In the genomic region with DNA sequence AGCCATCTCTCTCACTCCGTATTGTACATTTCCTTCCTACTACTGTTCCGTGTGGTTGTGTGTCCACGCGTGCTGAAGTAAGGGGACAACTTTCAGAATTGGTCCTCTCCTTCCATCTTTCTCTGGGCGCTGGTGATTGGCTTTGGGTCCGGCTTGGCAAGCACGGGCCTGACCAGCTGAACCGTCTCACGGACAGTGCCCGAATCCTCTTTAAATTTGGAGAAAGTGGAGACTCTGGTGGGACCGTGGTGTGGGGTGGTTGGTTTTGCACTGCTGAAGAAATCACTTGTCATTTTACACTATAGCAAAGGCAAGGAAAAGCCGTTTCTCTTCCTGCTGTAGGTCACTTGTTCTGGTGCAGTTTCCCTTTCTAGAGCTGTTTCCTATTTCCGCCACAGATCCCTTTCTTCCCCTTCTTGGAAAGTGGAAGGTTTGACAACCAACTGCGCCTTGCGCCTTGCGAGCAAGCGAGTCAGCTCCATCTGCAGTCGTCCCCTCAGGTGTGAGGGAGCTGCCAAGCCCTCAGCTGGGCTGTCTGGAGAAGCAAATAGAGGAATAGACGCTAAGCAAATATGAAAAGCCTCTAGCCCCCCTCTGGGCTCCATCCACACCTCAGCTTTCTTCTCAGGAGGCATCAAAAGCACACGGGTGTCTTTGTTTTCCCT, we compare ENCODE assay signal across 14 mouse cellular contexts.
A peak's percentile ranks its signal among the peaks of the same experiment; 100 is the strongest.
DNase-seq lines count a peak whose midpoint lies in the region; ATAC-seq and TF ChIP-seq lines count a peak whose summit lies in the region.
"Had no signal": no experiment of that assay in that cellular context is flagged by ENCODE, and none has a peak within 500 bp of the region (broad histone marks: within the 10 kb centered on the region; RNA-seq: fewer than 3 reads in every experiment).

No protein-coding gene starts in this region.

- no peaks in the 10 kb centered on the region for H3K36me3 ChIP-seq in forebrain, embryonic 11.5 days (ENCODE audit: control insufficient read depth, insufficient read depth, low read length)
- no peaks in the 10 kb centered on the region for H3K36me3 ChIP-seq in hindbrain, postnatal 0 days (ENCODE audit: insufficient read depth, low read length)
- H3K36me3 ChIP-seq: embryonic facial prominence, embryonic 15.5 days; liver, embryonic 13.5 days had no signal

- 0 out of 2 replicates have a peak overlapping the region, but pooled peaks have one; percentile 1 for H3K27ac ChIP-seq in forebrain, embryonic 11.5 days (ENCODE audit: low read depth, low read length)
- H3K27ac ChIP-seq in hindbrain, postnatal 0 days = peak overlapping the region; percentile 15; the same call in 1 of the 2 replicates
- H3K27ac ChIP-seq: embryonic facial prominence, embryonic 15.5 days; liver, embryonic 13.5 days; stomach, postnatal 0 days had no signal

- H3K4me1 ChIP-seq in forebrain, embryonic 11.5 days (replicated peaks; ENCODE audit: control insufficient read depth, insufficient read depth, low read length) = peaks cover 31% of the 10 kb centered on the region
- H3K4me1 ChIP-seq in hindbrain, postnatal 0 days (ENCODE audit: insufficient read depth, low read length) = peaks cover 51% of the 10 kb centered on the region

- TF ChIP-seq CTCF in hindbrain, postnatal 0 days (IDR thresholded peaks at IDR 0.05; ENCODE audit: low read depth) = no peak

- H3K4me3 ChIP-seq in forebrain, embryonic 11.5 days (ENCODE audit: low read depth, low read length) = no peak overlapping the region
- H3K4me3 ChIP-seq in hindbrain, postnatal 0 days (ENCODE audit: low read length) = no peak overlapping the region
- H3K4me3 ChIP-seq: embryonic facial prominence, embryonic 15.5 days; liver, embryonic 13.5 days had no signal

- DNase-seq in left cerebral cortex, postnatal 4 days = peak; percentile 36
- no peak for DNase-seq in left cerebral cortex, postnatal 14 days (ENCODE audit: low spot score in 2 of 2)
- DNase-seq in cerebellum, postnatal 10 days = peak; percentile 70 to 80
- no peak for DNase-seq in forebrain, embryonic 11.5 days (ENCODE audit: low spot score)
- DNase-seq in hindbrain, postnatal 0 days (ENCODE audit: low spot score) = no peak
- no peak for DNase-seq in urinary bladder, postnatal 14 days (ENCODE audit: low spot score)
- no peak for DNase-seq in adrenal gland, adult (ENCODE audit: inconsistent age in 2 of 2, low spot score in 1 of 2)
- DNase-seq: kidney, adult 18-20 months; liver, embryonic 13.5 days; lung, postnatal 4 days; spleen, adult 18-20 months had no signal

- H3K9ac ChIP-seq in forebrain, embryonic 11.5 days (ENCODE audit: low read length) = no peak overlapping the region
- H3K9ac ChIP-seq in hindbrain, postnatal 0 days (replicated peaks; ENCODE audit: low read length) = no peak overlapping the region
- H3K9ac ChIP-seq: embryonic facial prominence, embryonic 15.5 days; liver, embryonic 13.5 days had no signal

- WGBS in forebrain, embryonic 11.5 days = 86% methylated on average over 20 of the region's 20 CpGs
- 74% methylated on average over 20 of the region's 20 CpGs for WGBS in hindbrain, postnatal 0 days

- ATAC-seq in forebrain, embryonic 11.5 days (replicated peaks; ENCODE audit: low FRiP score) = no peak
- ATAC-seq in hindbrain, postnatal 0 days = no peak

- no peaks in the 10 kb centered on the region for H3K9me3 ChIP-seq in forebrain, embryonic 11.5 days (ENCODE audit: control insufficient read depth, low read length)
- no peaks in the 10 kb centered on the region for H3K9me3 ChIP-seq in hindbrain, postnatal 0 days (ENCODE audit: low read length)
- H3K9me3 ChIP-seq: embryonic facial prominence, embryonic 15.5 days; liver, embryonic 13.5 days had no signal

- H3K4me2 ChIP-seq in forebrain, embryonic 11.5 days (ENCODE audit: low read depth, low read length, severe bottlenecking) = no peak overlapping the region
- H3K4me2 ChIP-seq in hindbrain, postnatal 0 days (ENCODE audit: low read depth, low read length) = no peak overlapping the region
- H3K4me2 ChIP-seq: embryonic facial prominence, embryonic 15.5 days; liver, embryonic 13.5 days had no signal

- intact Hi-C loops in left cerebral cortex, postnatal 4 days (cut with DNase I) = no loop called here
- intact Hi-C loops in left cerebral cortex, postnatal 14 days (cut with DNase I) = no loop called here

- no peaks in the 10 kb centered on the region for H3K27me3 ChIP-seq in forebrain, embryonic 11.5 days (ENCODE audit: control insufficient read depth, insufficient read depth, low read length)
- no peaks in the 10 kb centered on the region for H3K27me3 ChIP-seq in hindbrain, postnatal 0 days (ENCODE audit: insufficient read depth, low read length)
- H3K27me3 ChIP-seq: CH12.LX; embryonic facial prominence, embryonic 15.5 days; liver, embryonic 13.5 days had no signal

Comparison
In these comparisons a context has a peak if more than half of its experiments do, and no peak if none do; other contexts are left out.
1. DNase-seq: peak in left cerebral cortex, postnatal 4 days (single experiment) and cerebellum, postnatal 10 days (2 of 2); none in left cerebral cortex, postnatal 14 days (0 of 2), forebrain, embryonic 11.5 days (single experiment), hindbrain, postnatal 0 days (single experiment), urinary bladder, postnatal 14 days (single experiment) and adrenal gland, adult (0 of 2).